Mouse (Mus musculus) urinary bladder, postnatal 25 days (tissue): ENCODE measurements around the gene Gmnn.

Source experiments
- DNase-seq: peaks from one replicate; pipeline ENCODE4 v3.0.0; 2022; ENCODE audit warnings: low spot score

Gene Gmnn

GRCm38 (mm10) chr13:24761083-24761402, 680 bp downstream of the Gmnn start:
- no peak for DNase-seq

- no peak for DNase-seq
These were observed 1.3 kb downstream of the Gmnn start for GRCm38 (mm10) chr13:24760351-24760870.

- no peak for DNase-seq
These were observed 2.3 kb downstream of the Gmnn start for GRCm38 (mm10) chr13:24759451-24759850.

- DNase-seq, result no peak
These were observed 3.7 kb downstream of the Gmnn start for GRCm38 (mm10) chr13:24757820-24758564.

GRCm38 (mm10) chr13:24756756-24757155, 5.0 kb downstream of the Gmnn start:
- no peak for DNase-seq

- no peak for DNase-seq
These were observed 10.3 kb downstream of the Gmnn start for GRCm38 (mm10) chr13:24751396-24751795.

- DNase-seq, result no peak
These were observed 10.9 kb downstream of the Gmnn start for GRCm38 (mm10) chr13:24750807-24751206.

- DNase-seq, result no peak
These were observed 13.9 kb downstream of the Gmnn start for GRCm38 (mm10) chr13:24747823-24748222.

- DNase-seq, result no peak
These were observed 20.7 kb downstream of the Gmnn start, which contains the start of gene Armh2 for GRCm38 (mm10) chr13:24741028-24741427. Armh2 (plus strand) TSS chr13:24741232.

- DNase-seq, result no peak
These were observed 26.1 kb downstream of the Gmnn start for GRCm38 (mm10) chr13:24735608-24736131.

GRCm38 (mm10) chr13:24734502-24734901, 27.2 kb downstream of the Gmnn start:
- DNase-seq, result no peak

- no peak for DNase-seq
These were observed 32.6 kb downstream of the Gmnn start for GRCm38 (mm10) chr13:24729128-24729527.

- DNase-seq, result no peak
These were observed 37.3 kb downstream of the Gmnn start for GRCm38 (mm10) chr13:24724395-24724759.

- no peak for DNase-seq
These were observed 37.9 kb downstream of the Gmnn start for GRCm38 (mm10) chr13:24723699-24724394.

- DNase-seq, result no peak
These were observed 40.2 kb downstream of the Gmnn start for GRCm38 (mm10) chr13:24721502-24721901.

- DNase-seq, result no peak
These were observed 44.0 kb downstream of the Gmnn start for GRCm38 (mm10) chr13:24717677-24718076.

- no peak for DNase-seq
These were observed 45.3 kb downstream of the Gmnn start for GRCm38 (mm10) chr13:24716441-24716840.

GRCm38 (mm10) chr13:24715601-24716000, 46.1 kb downstream of the Gmnn start:
- no peak for DNase-seq

- DNase-seq, result no peak
These were observed 47.3 kb downstream of the Gmnn start for GRCm38 (mm10) chr13:24714360-24714885.

- DNase-seq, result peak; percentile 89
These were observed 48.2 kb downstream of the Gmnn start for GRCm38 (mm10) chr13:24713434-24714000.

- no peak for DNase-seq
These were observed 49.1 kb downstream of the Gmnn start for GRCm38 (mm10) chr13:24712581-24713130.

- no peak for DNase-seq
These were observed 50.8 kb downstream of the Gmnn start for GRCm38 (mm10) chr13:24710968-24711367.
